Mouse (Mus musculus) CH12.LX (cell line): ENCODE results near the gene Ier2. TPM values are rescaled to one million over a fixed set of nuclear protein-coding genes. Genes with fewer than 3 reads are reported as not detected.

Experiments used
- DNase-seq: peaks from one replicate; pipeline ENCODE4 v3.0.0-alpha.2; 2013; ENCODE audit errors: extremely low read depth
- H3K27ac ChIP-seq: 2 replicates; pipeline ENCODE4 v1.5.1; 2012; ENCODE audit warnings: low read depth, mild to moderate bottlenecking, control low read depth, moderate library complexity; ENCODE audit not compliant: insufficient read depth
- H3K27me3 ChIP-seq: replicated peaks from 2 replicates; pipeline ENCODE3; 2012; ENCODE audit warnings: inconsistent platforms
- H3K36me3 ChIP-seq, 2 experiments: replicated peaks in 1 of 2; 2 replicates each; pipeline versions ENCODE3 to v1.6.1; 2012; ENCODE audit warnings: inconsistent platforms in 1 of 2, low read length in 1 of 2, mild to moderate bottlenecking in 1 of 2, mixed read lengths in 1 of 2, moderate library complexity in 1 of 2; ENCODE audit not compliant: control insufficient read depth in 1 of 2, insufficient read depth in 1 of 2
- H3K4me1 ChIP-seq, 2 experiments: 2 replicates each; pipeline ENCODE4 v1.6.1; 2012; ENCODE audit warnings: inconsistent platforms in 1 of 2, moderate library complexity in 1 of 2; ENCODE audit not compliant: insufficient read depth in 2 of 2, control insufficient read depth in 1 of 2
- H3K4me2 ChIP-seq: 2 replicates; pipeline ENCODE4 v1.6.1; 2012; ENCODE audit warnings: low read depth, mild to moderate bottlenecking, control low read depth; ENCODE audit not compliant: poor library complexity, insufficient read depth, severe bottlenecking
- H3K4me3 ChIP-seq, 3 experiments: fragments of 150-350 bp in 1 of 3; sonication (generic) in 1 of 3; replicated peaks in 1 of 3; 2 replicates each; pipeline versions ENCODE3 to v1.5.1; 2011 to 2012; ENCODE audit warnings: low read depth in 2 of 3, low read length in 2 of 3, mild to moderate bottlenecking in 2 of 3, moderate library complexity in 2 of 3, control low read depth in 1 of 3, improper control_type of control experiment in 1 of 3, inconsistent platforms in 1 of 3, mixed read lengths in 1 of 3; ENCODE audit not compliant: poor library complexity in 1 of 3
- H3K79me2 ChIP-seq: replicated peaks from 2 replicates; pipeline ENCODE4 v1.6.1; 2012; ENCODE audit warnings: mild to moderate bottlenecking, moderate library complexity; ENCODE audit not compliant: control insufficient read depth, poor library complexity, insufficient read depth, severe bottlenecking; ENCODE audit errors: extremely low read depth
- H3K9ac ChIP-seq: 2 replicates; pipeline ENCODE4 v1.6.1; 2012; ENCODE audit warnings: low read depth, mild to moderate bottlenecking, control low read depth, moderate library complexity; ENCODE audit not compliant: insufficient read depth
- H3K9me3 ChIP-seq: replicated peaks from 2 replicates; pipeline ENCODE3; 2012; ENCODE audit warnings: low read length, inconsistent platforms, mixed read lengths
- BHLHE40 ChIP-seq: IDR thresholded peaks from 2 replicates; pipeline ENCODE4 v1.6.1; 2011; ENCODE audit warnings: mild to moderate bottlenecking, low read depth, low read length, improper control_type of control experiment
- CHD1 ChIP-seq: IDR thresholded peaks from 2 replicates; pipeline ENCODE4 v1.6.1; 2012; ENCODE audit warnings: low read depth, low read length, improper control_type of control experiment, inconsistent platforms
- CHD2 ChIP-seq: IDR thresholded peaks from 2 replicates; pipeline ENCODE4 v1.6.1; 2011; ENCODE audit warnings: low read length, improper control_type of control experiment
- CTCF ChIP-seq, 2 experiments: IDR thresholded peaks in 1 of 2; conservative IDR thresholded peaks in 1 of 2; 2 replicates each; pipeline ENCODE4 v1.5.1; 2011 to 2012; ENCODE audit warnings: low read depth in 2 of 2, low read length in 2 of 2, improper control_type of control experiment in 1 of 2, inconsistent platforms in 1 of 2, mild to moderate bottlenecking in 1 of 2, moderate library complexity in 1 of 2
- ELF1 ChIP-seq: IDR thresholded peaks from 2 replicates; pipeline ENCODE4 v1.6.1; 2014; ENCODE audit warnings: low read depth, mild to moderate bottlenecking, inconsistent platforms, low read length, improper control_type of control experiment
- ETS1 ChIP-seq: conservative IDR thresholded peaks from 2 replicates; pipeline ENCODE4 v1.6.1; 2012; ENCODE audit warnings: low read depth, mild to moderate bottlenecking, inconsistent platforms, low read length, improper control_type of control experiment, moderate library complexity
- GABPA ChIP-seq: IDR thresholded peaks from 2 replicates; pipeline ENCODE4 v1.6.1; 2012; ENCODE audit warnings: low read depth, low read length, improper control_type of control experiment, inconsistent platforms; ENCODE audit not compliant: insufficient replicate concordance
- IRF4 ChIP-seq: IDR thresholded peaks from 2 replicates; pipeline ENCODE4 v1.6.1; 2014; ENCODE audit warnings: low read depth, mild to moderate bottlenecking, inconsistent platforms, low read length, improper control_type of control experiment
- JUN ChIP-seq: IDR thresholded peaks from 2 replicates; pipeline ENCODE4 v1.6.1; 2011; ENCODE audit warnings: low read depth, mild to moderate bottlenecking, low read length, improper control_type of control experiment, moderate library complexity; ENCODE audit not compliant: insufficient read depth
- JUND ChIP-seq: conservative IDR thresholded peaks from 2 replicates; pipeline ENCODE4 v1.6.1; 2011; ENCODE audit warnings: low read depth, low read length, improper control_type of control experiment
- KAT2A ChIP-seq: IDR thresholded peaks from 2 replicates; pipeline ENCODE4 v1.6.1; 2012; ENCODE audit warnings: low read length, improper control_type of control experiment, inconsistent platforms; ENCODE audit not compliant: insufficient replicate concordance
- MAFK ChIP-seq: IDR thresholded peaks from 2 replicates; pipeline ENCODE4 v1.6.1; 2011; ENCODE audit warnings: low read length, improper control_type of control experiment; ENCODE audit not compliant: insufficient replicate concordance
- MAX ChIP-seq: IDR thresholded peaks from 2 replicates; pipeline ENCODE4 v1.6.1; 2011; ENCODE audit warnings: low read length, improper control_type of control experiment
- MAZ ChIP-seq: IDR thresholded peaks from 2 replicates; pipeline ENCODE4 v1.6.1; 2012; ENCODE audit warnings: low read depth, mild to moderate bottlenecking, inconsistent platforms, low read length, improper control_type of control experiment, moderate library complexity
- MEF2A ChIP-seq: IDR thresholded peaks from 2 replicates; pipeline ENCODE4 v1.6.1; 2014; ENCODE audit warnings: low read depth, mild to moderate bottlenecking, inconsistent platforms, low read length, improper control_type of control experiment, borderline replicate concordance
- MYC ChIP-seq: IDR thresholded peaks from 2 replicates; pipeline ENCODE4 v1.6.1; 2011; ENCODE audit warnings: low read depth, mild to moderate bottlenecking, improper control_type of control experiment, low read length
- NELFE ChIP-seq: IDR thresholded peaks from 2 replicates; pipeline ENCODE4 v1.6.1; 2011; ENCODE audit warnings: low read depth, low read length, improper control_type of control experiment
- NRF1 ChIP-seq: IDR thresholded peaks from 2 replicates; pipeline ENCODE4 v1.6.1; 2014; ENCODE audit warnings: low read depth, mild to moderate bottlenecking, inconsistent platforms, low read length, improper control_type of control experiment, moderate library complexity
- POLR2A ChIP-seq: IDR thresholded peaks from 2 replicates; pipeline ENCODE4 v1.6.1; 2011; ENCODE audit warnings: low read depth, mild to moderate bottlenecking, improper control_type of control experiment, low read length
- POLR2AphosphoS2 ChIP-seq: IDR thresholded peaks from 2 replicates; pipeline ENCODE4 v1.6.1; 2011; ENCODE audit warnings: low read depth, low read length, improper control_type of control experiment
- RAD21 ChIP-seq: IDR thresholded peaks from 2 replicates; pipeline ENCODE4 v1.6.1; 2011; ENCODE audit warnings: low read depth, mild to moderate bottlenecking, low read length, improper control_type of control experiment, moderate library complexity
- SIN3A ChIP-seq: IDR thresholded peaks from 2 replicates; pipeline ENCODE4 v1.6.1; 2012; ENCODE audit warnings: low read length, improper control_type of control experiment, inconsistent platforms
- SMC3 ChIP-seq: IDR thresholded peaks from 2 replicates; pipeline ENCODE4 v1.6.1; 2011; ENCODE audit warnings: low read depth, low read length, improper control_type of control experiment
- TBP ChIP-seq: conservative IDR thresholded peaks from 2 replicates; pipeline ENCODE4 v1.6.1; 2011; ENCODE audit warnings: low read depth, low read length, improper control_type of control experiment
- TCF12 ChIP-seq: IDR thresholded peaks from 2 replicates; pipeline ENCODE4 v1.6.1; 2014; ENCODE audit warnings: low read depth, mild to moderate bottlenecking, inconsistent platforms, low read length, improper control_type of control experiment
- UBTF ChIP-seq: IDR thresholded peaks from 2 replicates; pipeline ENCODE4 v1.6.1; 2012; ENCODE audit warnings: low read depth, mild to moderate bottlenecking, inconsistent platforms, low read length, improper control_type of control experiment, moderate library complexity
- USF1 ChIP-seq: IDR thresholded peaks from 2 replicates; pipeline ENCODE4 v1.6.1; 2014; ENCODE audit warnings: low read depth, mild to moderate bottlenecking, inconsistent platforms, low read length, improper control_type of control experiment
- USF2 ChIP-seq: conservative IDR thresholded peaks from 2 replicates; pipeline ENCODE4 v1.6.1; 2011; ENCODE audit warnings: low read depth, low read length, improper control_type of control experiment
- ZC3H11A ChIP-seq: IDR thresholded peaks from 2 replicates; pipeline ENCODE4 v1.6.1; 2012; ENCODE audit warnings: low read depth, mild to moderate bottlenecking, inconsistent platforms, low read length, improper control_type of control experiment
- ZKSCAN1 ChIP-seq: IDR thresholded peaks from 2 replicates; pipeline ENCODE4 v1.6.1; 2012; ENCODE audit warnings: low read depth, inconsistent platforms, low read length, improper control_type of control experiment, borderline replicate concordance
- ZMIZ1 ChIP-seq: IDR thresholded peaks from 2 replicates; pipeline ENCODE4 v1.6.1; 2012; ENCODE audit warnings: low read depth, mild to moderate bottlenecking, inconsistent platforms, low read length, improper control_type of control experiment
- ZNF384 ChIP-seq: IDR thresholded peaks from 2 replicates; pipeline ENCODE4 v1.6.1; 2012; ENCODE audit warnings: low read depth, low read length, improper control_type of control experiment, inconsistent platforms
- dilution Hi-C: fragments of 300-500 bp; cut with MboI; formaldehyde crosslinking; loops from 2 replicates; pipeline ENCODE4 v1.14.3; 2020; ENCODE audit warnings: low sequenced_read_pairs; ENCODE audit not compliant: extremely low pct_unique_long_range_greater_than_20kb, extremely low pct_ligation_motif_present
- in situ Hi-C: fragments of 300-500 bp; cut with MboI; formaldehyde crosslinking; loops from 3 replicates; pipeline ENCODE4 v1.14.3; 2019; ENCODE audit warnings: low sequenced_read_pairs, low pct_ligation_motif_present, low pct_unique_long_range_greater_than_20kb, mixed read lengths
- polyA plus RNA-seq: library from polyadenylated mRNA; unstranded; fragments of >175 nt; gene quantifications from 2 replicates; pipeline ENCODE4 v1.2.1, GENCODE M21; 2012; ENCODE audit warnings: low read depth; ENCODE audit not compliant: insufficient read length
- total RNA-seq, 2 experiments: library from RNA; depleted of rRNA; stranded (reverse); fragments of 300-350 nt in 1 of 2; fragments of >200 nt in 1 of 2; gene quantifications; 2 replicates each; pipeline ENCODE4 v1.2.3; 2012 to 2014

Gene Ier2
- total and polyA plus RNA-seq, 3 experiments = 26.3 to 35.4 (median 30.3) TPM

DNA sequence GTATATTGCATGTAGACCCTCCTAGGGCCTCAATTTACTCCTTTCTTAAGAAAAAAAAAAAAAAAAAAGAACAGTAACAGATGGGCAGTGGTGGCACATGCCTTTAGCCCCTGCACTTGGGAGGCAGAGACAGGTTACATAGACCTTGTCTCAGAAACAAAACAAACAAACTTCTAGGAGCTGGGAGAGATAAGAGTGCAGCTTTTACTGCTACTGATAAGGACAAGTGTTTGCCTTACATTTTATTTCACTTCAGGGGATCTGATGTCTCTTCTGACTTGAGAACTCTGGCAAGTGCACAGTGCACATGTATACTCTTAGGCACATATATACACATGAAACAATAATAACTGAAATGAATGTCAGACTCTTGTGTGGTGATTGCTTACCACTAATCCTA is 5.4 kb downstream of the Ier2 start:
- in situ Hi-C loops = no loop called here
- Histone ChIP-seq H3K4me1 (peaks cover 7 to 36% of the 10 kb centered on the region in 2 experiments), H3K79me2 (peaks cover 20% of the 10 kb centered on the region), H3K27me3 (no peaks in the 10 kb centered on the region), H3K9me3 (no peaks in the 10 kb centered on the region), H3K9ac (peak overlapping the region; percentile 38; the same call in 1 of the 2 replicates), H3K4me2 (peak overlapping the region; percentile 18), H3K27ac (no peak overlapping the region), H3K36me3 (no peaks in the 10 kb centered on the region), H3K4me3 (peak overlapping the region in 1 of 3 experiments; percentile 6)
- DNase-seq = no peak
- dilution Hi-C loops = no loop called here
- TF ChIP-seq CTCF (conservative IDR thresholded peaks at IDR 0.05 in 1 of 2, IDR thresholded peaks at IDR 0.05 in 1 of 2; ENCODE audit: low read depth in 2 of 2, low read length in 2 of 2) (no peak), MYC (no peak), MAFK (no peak), JUND (no peak), IRF4 (no peak), ZMIZ1 (no peak), GABPA (no peak), SIN3A (no peak), ZC3H11A (no peak), JUN (no peak), MEF2A (no peak), RAD21 (no peak), TCF12 (no peak), NELFE (no peak), TBP (no peak), ETS1 (no peak), USF2 (no peak)

DNA sequence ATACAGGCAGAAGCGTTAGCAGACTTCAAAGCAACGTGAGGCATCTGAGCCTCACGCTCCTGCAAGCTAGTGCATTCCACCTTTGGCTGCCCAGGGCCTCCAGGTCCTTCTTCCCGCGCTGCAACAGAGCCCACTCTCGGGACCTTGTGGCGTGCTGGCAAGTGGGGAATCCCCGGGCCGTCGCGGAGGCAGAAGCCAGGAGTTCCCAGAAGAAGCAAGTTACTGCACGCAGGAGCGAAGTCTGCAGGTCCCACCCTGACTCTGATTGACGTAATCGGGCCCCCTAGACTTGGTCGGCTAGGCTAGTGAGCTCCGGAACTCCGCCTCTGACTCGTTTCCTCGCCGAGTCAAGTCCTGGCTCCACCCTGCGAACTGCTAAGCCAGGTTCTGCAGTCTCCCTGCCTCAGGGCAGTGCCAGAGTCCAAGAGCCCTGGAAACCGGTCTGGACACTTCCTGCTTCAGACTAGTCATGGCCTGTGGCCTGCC is 6.0 kb downstream of the Ier2 start:
- Histone ChIP-seq H3K27me3 (no peaks in the 10 kb centered on the region), H3K9me3 (no peaks in the 10 kb centered on the region), H3K9ac (peak overlapping the region; percentile 38; the same call in 1 of the 2 replicates), H3K36me3 (no peaks in the 10 kb centered on the region), H3K4me1 (peaks cover 7 to 36% of the 10 kb centered on the region in 2 experiments), H3K27ac (no peak overlapping the region), H3K79me2 (peaks cover 15% of the 10 kb centered on the region), H3K4me3 (peak overlapping the region in 2 of 3 experiments; percentile 6 to 11), H3K4me2 (peak overlapping the region; percentile 18)
- dilution Hi-C loops (no loop called here), in situ Hi-C loops (no loop called here)
- DNase-seq = peak; percentile 60
- no peak for TF ChIP-seq CHD2
- no peak for TF ChIP-seq POLR2AphosphoS2
- TF ChIP-seq NRF1 = no peak
- TF ChIP-seq JUND = no peak
- no peak for TF ChIP-seq MAX
- TF ChIP-seq UBTF = no peak
- peak; percentile 41; the same call in 1 of the 2 replicates for TF ChIP-seq POLR2A
- no peak for TF ChIP-seq ZKSCAN1
- no peak for TF ChIP-seq CTCF (conservative IDR thresholded peaks at IDR 0.05 in 1 of 2, IDR thresholded peaks at IDR 0.05 in 1 of 2; ENCODE audit: low read depth in 2 of 2, low read length in 2 of 2)
- TF ChIP-seq ETS1 = peak; percentile 53
- TF ChIP-seq CHD1 = peak; percentile 41; the same call in 1 of the 2 replicates
- no peak for TF ChIP-seq ELF1
- TF ChIP-seq TCF12 = peak; percentile 51; the same call in 1 of the 2 replicates
- TF ChIP-seq SMC3 = no peak
- TF ChIP-seq TBP = 0 out of 2 replicates have a peak, but pooled peaks have one; percentile 26
- no peak for TF ChIP-seq MAFK
- TF ChIP-seq BHLHE40 = peak; percentile 74
- TF ChIP-seq MYC = no peak
- TF ChIP-seq ZNF384 = no peak
- TF ChIP-seq USF1 = no peak
- TF ChIP-seq MAZ = no peak
- TF ChIP-seq KAT2A = no peak
- TF ChIP-seq MEF2A = peak; percentile 70
- TF ChIP-seq IRF4 = peak; percentile 47; the same call in 1 of the 2 replicates
